Mouse (Mus musculus): ENCODE measurements around the gene Otud5.
"Not testable (repeated sequence)": the region's sequence is repeated elsewhere in the genome, so short reads cannot be mapped to it uniquely, and the experiment has no call there.

Otud5 gene

GRCm38 (mm10) chrX:7883841-7884567 is 42.8 kb downstream of the Otud5 start, which contains the start of gene Slc35a2:
TSS of gene Slc35a2 (plus strand) at chrX:7884028.
- DNase-seq: peak; percentile 88

- DNase-seq: no peak
Observed at GRCm38 (mm10) chrX:7898211-7898610, 57.0 kb downstream of the Otud5 start.

GRCm38 (mm10) chrX:7898880-7899874 is 58.0 kb downstream of the Otud5 start, which contains the start of the genes Pqbp1 and Timm17b:
TSS of gene Pqbp1 (minus strand) at chrX:7899269.
TSS of gene Timm17b (plus strand) at chrX:7899357.
- DNase-seq: peak; percentile 94

GRCm38 (mm10) chrX:7904441-7904840 is 63.3 kb downstream of the Otud5 start:
- DNase-seq: no peak

- DNase-seq: no peak
Observed at GRCm38 (mm10) chrX:7907735-7908134, 66.6 kb downstream of the Otud5 start, which contains the start of gene Gm10491. TSS of gene Gm10491 (minus strand) at chrX:7907835.

GRCm38 (mm10) chrX:7909242-7909641 is 68.1 kb downstream of the Otud5 start, which contains the start of gene Gm10490:
TSS of gene Gm10490 (plus strand) at chrX:7909542.
- DNase-seq: not testable (repeated sequence)

- no peak for DNase-seq
Observed at GRCm38 (mm10) chrX:7910473-7910872, 69.3 kb downstream of the Otud5 start.

GRCm38 (mm10) chrX:7915669-7916068 is 74.5 kb downstream of the Otud5 start:
- DNase-seq: peak; percentile 24

- not testable (repeated sequence) for DNase-seq
Observed at GRCm38 (mm10) chrX:7917960-7918359, 76.8 kb downstream of the Otud5 start.

- peak; percentile 66 for DNase-seq
Observed at GRCm38 (mm10) chrX:7919601-7920383, 78.6 kb downstream of the Otud5 start, which contains the start of gene Pcsk1n. TSS of gene Pcsk1n (plus strand) at chrX:7919822.

- DNase-seq: peak; percentile 47
Observed at GRCm38 (mm10) chrX:7922032-7922431, 80.9 kb downstream of the Otud5 start.

Measured in embryo, embryonic 11 days (tissue).